Mouse (Mus musculus) inflammation-experienced regulatory T-cells, adult 6 months (primary cell): ENCODE data around the gene 1700012P22Rik. TPM values are rescaled to one million over a fixed set of nuclear protein-coding genes. Genes with fewer than 3 reads are reported as not detected.

Experiments used
- ATAC-seq: one replicate; pipeline ENCODE4 v1.8.0; 2017
- polyA plus RNA-seq, 3 experiments: library from polyadenylated mRNA; unstranded; fragments of 100-300 nt; shearing (Covaris generic); gene quantifications; one replicate each; pipeline ENCODE4 v1.2.1; 2017

Gene 1700012P22Rik
- polyA plus RNA-seq, result not detected

DNA sequence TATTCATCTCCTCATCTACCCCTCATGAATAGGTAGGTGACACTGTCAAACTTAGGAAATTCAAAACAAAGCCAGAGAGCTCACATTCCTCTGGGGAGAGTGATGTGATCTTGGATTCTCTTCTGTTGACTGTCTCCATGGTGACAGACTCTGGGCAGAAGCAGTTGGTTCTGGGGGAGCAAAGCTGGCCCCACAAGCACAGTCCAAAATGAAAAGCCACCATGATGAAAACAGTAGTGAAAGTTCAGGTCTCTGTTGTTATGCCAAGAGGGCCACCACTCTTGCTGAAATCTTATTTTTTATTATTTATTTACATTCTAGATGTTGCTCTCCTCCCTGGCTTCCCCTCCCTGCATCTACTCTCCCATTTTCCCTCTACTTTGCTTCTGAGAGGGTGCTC, at the start of gene 1700012P22Rik:
1700012P22Rik (minus strand) TSS at position 101 of the 400 bp plus-strand sequence.
- no peak for ATAC-seq

DNA sequence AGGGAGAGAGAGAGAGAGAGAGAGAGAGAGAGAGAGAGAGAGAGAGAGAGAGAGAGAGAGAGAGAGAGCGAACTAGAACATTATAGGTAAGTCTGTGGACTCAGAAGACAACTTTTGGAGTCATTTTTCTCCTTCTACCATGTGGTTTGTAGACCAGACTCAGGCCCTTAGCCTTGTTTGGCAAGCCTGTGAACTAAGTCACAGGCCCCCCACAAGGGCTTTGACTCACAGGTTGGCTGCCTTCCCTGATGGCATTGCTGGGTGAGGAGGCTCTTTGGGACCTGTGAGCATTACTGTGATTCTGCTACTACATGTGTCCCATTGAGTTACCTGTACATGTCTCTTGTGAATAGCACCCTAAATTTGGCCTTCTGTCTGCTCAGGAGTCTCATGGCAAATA, 29.5 kb upstream of the 1700012P22Rik start:
- ATAC-seq, result no peak

DNA sequence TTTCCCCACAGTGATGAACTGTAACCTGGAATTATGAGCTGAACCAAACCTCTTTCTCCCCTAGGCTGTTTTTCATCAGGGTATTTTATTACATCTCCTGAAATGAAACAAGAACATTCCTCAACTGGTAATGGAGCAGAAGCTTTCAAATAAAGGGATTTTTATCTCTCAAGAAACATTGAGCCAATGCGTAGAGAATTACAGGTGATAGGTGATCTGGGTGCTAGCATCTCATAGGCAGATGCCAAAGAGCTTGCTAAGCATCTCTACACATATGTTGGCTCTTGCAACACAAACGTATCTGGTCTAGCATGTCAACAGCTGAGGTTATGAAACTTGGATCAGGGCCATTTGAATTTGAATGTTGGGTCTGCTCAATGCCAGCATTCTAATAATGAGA, 26.6 kb upstream of the 1700012P22Rik start:
- ATAC-seq, result no peak

DNA sequence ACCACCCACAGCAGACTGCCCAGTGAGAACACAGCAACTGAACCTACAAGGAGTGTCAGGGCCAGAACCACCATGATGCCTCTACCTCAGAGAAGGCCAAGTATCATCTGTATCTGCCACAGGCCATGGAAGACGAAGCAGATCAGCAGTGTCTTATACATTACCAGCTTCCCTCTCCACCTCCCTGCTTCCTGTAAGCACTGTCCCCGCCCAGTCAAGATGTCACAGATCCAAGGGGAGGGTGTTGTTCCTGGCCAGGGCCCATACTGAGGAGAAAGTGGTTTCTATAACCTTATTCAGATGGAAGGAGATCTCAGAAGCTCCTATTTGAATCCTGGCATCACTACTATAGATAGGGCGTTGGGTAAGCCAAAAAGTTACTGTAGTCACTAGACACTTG, 25.1 kb upstream of the 1700012P22Rik start, which contains the start of gene Aadacl3:
Aadacl3 (minus strand) TSS at position 101 of the 400 bp plus-strand sequence.
- ATAC-seq, result no peak

DNA sequence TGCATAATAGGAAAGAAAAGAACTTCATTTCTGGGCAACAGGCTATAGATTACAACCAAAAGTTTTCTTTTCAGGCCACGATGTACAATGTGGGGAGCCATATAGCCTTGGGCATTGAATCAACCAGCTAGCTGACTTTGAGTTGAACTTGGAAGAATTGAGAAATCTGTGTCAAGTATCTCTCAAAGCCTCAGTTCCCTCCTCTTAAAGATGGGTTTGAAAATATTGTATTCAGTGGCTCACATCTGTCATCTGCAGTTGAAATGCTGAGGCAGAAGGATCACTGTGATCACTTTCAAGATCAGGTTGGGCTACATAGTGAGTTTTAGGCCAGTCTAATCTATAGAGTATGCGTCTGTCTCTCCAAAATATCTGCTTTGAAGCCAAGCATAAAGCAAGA, 14.6 kb upstream of the 1700012P22Rik start, which contains the start of gene Gm9944:
Gm9944 (minus strand) TSS at position 101 of the 400 bp plus-strand sequence.
- ATAC-seq, result no peak

DNA sequence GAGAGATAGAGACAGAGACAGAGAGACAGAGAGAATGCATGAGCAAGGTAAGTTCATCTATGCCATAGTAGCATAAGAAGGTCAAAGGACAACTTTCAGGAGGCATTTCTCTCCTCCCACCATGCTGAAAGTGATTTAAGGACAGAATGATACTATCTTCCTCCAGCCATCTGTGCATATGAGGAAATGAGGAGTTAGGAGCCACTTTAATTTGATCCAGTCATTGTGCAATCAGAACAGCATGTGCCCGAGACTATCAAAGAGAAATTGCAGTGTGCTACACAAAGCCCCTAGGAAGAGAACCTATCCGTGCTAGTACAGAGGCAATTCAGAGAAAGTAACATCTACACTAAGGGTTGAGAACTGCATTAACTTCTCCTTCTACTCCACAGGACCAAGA, 10.0 kb upstream of the 1700012P22Rik start:
- no peak for ATAC-seq

DNA sequence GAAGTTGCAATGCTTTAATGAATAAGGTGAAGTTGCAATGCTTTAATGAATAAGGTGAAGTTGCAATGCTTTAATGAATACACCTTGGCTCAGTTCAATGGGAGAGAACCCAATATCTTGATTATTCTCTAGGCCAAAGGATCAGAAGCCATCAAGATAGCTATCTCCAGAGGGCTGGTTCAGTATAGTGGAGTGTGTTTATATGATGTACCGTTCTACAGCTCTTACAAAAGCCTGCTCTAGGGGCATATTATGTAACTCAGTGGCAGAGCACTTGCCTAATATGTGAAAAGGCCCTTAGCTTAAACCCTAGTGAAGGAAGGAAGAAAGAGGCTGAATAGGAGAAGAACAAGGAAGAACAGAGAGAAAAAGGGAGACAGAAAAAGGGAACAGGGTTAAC, 3.0 kb upstream of the 1700012P22Rik start:
- no peak for ATAC-seq

DNA sequence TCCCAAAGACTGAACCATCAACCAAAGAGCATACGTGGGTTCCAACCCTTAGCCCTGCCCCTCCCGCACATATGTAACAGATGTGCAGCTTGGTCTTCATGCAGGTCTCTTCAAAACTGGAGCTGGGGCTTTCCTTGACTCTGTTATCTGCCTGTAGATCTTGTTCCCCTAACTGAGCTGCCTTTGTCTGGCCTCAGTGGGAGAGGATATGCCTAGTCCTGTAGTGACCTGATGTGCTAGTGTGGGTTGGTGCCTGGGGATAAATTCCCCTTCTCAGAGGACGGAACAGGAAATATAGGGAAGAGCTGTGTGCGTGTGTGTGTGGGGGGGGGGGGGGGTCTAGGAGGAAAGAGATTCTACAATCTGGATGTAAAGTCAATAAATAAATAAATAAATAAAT, 2.5 kb upstream of the 1700012P22Rik start:
- ATAC-seq, result no peak

DNA sequence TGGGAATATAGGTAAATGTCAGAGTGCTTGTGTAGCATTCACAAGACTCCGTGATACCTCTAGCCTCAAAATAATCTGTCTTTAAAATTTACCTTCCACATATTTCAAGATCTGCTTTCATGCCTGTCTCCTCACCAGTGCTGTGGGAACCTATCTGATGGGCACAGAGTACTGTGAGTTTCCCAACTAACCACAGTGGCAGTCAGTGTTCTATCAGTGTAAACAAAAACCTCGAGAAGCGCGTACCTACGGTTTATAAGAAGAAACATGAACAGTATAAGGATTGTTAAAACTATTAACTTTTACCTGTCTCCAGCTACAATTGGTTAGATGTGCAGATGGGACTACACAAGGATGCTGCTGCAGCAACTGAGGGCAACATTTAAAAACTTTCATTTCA, 5.4 kb downstream of the 1700012P22Rik start:
- ATAC-seq, result no peak

DNA sequence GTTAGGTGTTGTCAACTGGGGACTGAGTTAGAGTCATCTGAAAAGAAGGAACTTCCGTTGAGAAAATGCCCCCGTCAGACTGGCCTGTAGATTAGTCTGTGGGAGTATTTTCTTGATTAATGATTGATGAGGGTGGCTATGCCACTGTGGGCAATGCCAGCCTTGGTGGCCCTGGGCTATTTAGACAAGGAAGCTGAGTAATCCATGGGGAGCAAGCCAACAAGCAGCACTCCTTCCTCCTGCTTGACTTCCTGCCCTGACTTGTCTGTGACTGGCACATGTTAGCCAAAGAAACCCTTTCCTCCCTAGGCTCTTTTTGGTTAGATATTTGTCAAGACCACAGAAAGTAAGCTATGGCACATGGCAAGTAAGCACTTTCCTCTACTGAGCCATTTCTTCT, 7.8 kb downstream of the 1700012P22Rik start:
- ATAC-seq, result no peak

DNA sequence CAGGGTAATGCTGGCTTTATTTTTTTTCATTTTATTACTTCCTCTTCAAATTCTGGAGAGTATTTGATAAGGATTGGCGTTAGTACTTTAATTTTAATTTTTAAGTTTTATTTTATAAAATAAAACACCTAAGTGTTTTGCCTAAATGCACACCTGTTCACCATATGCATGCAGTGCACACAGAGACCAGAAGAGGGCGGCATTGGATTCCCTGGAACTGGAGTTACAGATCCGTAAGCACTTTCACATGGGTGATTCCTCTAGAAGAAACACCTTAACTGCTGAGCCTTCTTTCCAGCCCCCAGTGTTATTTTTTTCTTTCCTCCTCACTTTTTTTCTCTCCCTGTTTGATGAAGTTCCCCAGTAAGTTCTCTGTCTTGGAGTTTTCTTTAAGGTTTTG, 9.7 kb downstream of the 1700012P22Rik start:
- no peak for ATAC-seq

DNA sequence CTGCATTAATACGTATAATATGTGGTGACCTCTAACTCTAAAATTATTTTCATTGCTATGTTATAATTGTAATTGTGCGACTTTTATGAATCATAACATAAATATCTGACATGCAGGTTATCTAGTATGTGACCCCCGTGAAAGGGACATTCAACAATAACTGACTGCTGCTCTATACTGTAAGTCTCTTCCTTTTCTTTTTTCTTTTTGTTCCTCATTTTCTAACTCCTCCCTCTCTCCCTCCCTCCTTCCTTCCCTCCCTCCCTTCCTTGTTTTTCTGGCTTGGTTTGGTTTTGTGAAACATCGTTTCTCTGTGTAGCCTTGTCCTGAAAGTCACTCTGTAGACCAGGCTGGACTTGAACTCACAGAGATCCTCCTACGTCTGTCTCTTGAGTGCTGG, 14.0 kb downstream of the 1700012P22Rik start:
- ATAC-seq, result no peak

DNA sequence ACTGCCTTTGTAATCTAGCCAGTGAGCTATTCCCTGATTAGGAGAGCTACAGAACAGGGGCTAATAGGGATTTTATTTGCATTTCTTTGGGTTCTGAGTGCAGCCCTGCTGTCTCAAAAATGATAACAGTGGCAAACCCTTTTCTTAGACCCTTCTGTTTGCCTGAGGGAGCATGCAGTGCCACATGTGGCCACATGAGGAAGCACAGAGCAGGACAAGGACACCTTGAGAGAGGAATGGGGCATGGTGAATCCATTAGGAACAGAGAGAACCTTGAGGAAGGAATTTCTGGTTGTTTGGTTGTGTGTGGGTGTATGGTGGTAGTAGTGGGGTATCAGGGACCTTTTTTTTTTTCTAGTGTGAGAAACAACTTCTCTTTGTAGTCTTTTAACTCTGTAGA, 17.9 kb downstream of the 1700012P22Rik start:
- no peak for ATAC-seq

DNA sequence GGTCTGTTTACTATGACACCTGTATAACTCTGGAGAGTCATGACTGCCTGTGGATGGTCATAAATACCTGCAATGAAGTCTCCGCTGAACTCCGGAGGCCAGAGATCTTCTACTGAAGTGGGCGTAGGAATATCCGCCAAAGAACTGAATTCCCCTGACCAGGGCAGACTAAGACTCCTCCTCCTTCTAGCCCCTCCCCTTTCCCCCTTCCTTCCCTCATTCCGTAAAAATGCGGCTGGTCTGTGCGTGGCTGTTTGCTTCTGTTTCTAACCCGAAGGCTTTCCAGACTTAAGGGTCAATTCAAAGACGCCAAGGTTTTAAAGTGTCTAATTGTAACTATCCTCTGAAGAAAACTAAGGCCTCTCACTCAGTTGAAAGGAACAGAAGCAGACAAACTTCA, 30.3 kb downstream of the 1700012P22Rik start, which contains the start of gene Pramef12:
Pramef12 (minus strand) TSS at position 175 of the 400 bp plus-strand sequence.
- ATAC-seq, result no peak

DNA sequence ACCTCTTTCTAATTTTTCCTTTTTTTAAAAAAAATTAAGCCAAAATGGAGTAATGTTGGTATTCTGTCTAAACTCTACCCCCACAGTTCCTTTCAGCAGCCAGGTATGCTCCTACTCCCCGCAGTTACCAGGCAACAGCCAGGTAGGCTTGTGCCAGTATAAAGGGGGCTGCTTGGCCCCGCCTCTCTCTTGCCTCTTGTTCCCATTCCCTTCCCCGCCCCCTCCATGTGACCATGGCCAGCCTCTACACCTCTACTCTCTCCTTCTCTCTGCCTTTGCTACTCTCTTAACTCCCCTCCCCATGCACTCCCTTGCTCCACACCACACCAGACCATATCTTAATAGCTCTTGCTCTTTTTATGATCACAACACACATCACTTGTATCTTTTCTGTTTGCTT, 32.3 kb downstream of the 1700012P22Rik start:
- ATAC-seq, result no peak

DNA sequence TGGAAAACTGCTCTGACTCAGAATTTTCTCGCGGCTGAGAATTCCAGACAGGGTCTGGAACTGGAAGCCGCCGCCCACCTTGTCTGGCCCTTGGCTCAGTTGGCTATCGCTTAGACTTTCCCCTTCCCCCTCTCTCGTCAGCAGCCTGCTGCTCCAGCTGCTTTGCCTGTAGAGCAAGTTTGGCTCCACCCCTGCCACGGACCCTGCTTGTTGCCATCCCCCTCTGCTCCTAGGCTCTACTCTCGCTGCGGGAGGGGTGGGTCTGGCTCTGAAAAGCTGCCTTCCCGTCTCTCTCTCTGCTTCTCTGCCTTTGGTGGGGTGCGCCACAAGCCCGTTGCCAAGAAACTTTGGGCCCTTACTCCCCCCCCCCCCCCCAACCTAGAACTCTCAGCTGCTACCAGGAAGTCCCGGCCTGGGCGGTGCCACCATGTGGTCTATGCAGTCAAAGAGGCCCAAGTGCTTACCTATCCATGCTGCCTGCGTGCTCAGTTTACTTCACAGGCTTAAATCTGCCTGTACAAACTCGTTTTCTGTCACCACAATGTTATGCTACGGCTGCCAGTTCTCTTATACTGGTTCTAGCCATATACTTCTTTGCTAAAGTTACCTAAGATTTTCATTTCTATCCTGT, 34.0 kb downstream of the 1700012P22Rik start:
- no peak for ATAC-seq

DNA sequence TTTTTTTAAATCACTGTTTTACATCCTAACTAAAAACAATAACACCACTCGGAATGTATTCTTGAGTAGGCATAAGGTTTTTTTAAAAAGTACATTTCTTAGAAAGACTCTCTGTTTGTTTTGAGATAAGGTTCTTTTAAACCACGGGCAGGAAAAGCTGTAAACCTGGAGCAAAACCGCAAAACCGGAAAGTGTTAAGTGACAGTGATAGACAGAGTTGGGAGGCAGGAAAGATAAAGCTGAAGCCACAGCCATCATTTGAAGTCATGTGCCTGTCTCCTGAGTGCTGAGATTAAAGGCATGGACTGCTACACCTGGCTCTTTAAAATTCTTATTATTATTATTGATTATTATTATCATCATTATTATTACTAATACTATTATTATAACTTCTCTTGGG, 35.9 kb downstream of the 1700012P22Rik start:
- ATAC-seq, result no peak

DNA sequence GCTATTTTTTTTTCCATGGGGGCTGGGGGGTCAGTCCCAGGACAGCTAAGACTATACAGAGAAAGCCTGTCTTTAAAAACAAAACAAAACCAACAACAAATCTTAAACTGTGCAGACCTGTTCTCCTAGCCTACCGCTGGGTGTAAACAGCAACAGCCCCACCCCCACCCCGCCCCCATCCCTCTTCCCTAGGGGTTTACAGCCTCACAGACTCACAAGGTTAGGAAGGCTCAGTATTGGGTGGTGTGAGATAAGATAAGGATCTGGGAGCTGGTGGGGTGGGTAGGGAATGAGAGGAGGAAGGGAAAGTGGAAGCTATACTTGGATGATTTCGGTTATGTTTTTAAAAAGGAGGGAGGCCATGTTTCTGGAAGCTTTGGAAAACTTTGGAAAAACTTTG, 42.3 kb downstream of the 1700012P22Rik start:
- no peak for ATAC-seq

DNA sequence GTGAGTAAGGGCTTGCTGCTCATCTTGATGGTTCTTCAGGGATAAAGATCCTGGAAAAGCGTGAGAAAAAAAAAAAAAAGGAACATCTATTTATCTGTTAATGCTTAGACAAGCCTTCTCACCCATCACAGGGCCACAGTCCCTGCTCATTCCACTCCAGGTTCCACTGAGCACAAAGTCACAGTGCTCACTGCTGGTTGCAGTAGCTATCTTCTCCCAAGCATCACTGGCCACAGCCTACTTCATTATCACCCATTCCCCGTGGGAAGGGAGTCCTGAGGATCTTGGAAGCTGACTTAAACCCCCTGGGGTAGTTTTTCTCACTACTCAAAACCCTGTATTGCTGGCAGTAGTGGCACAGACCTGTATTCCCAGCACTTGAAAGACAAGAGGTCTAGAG, 60.7 kb downstream of the 1700012P22Rik start, which contains the start of gene Pramef20:
Pramef20 (minus strand) TSS at position 23 of the 400 bp plus-strand sequence.
- no peak for ATAC-seq

Other genes starting within 250 kb of the 1700012P22Rik start
- not detected for gene Oog2, start 248.1 kb downstream of the 1700012P22Rik start, polyA plus RNA-seq
- gene C87977, start 225.5 kb downstream of the 1700012P22Rik start, polyA plus RNA-seq, result not detected
- not detected for gene Pramel5, start 158.3 kb downstream of the 1700012P22Rik start, polyA plus RNA-seq
- gene Gm13128, start 108.5 kb downstream of the 1700012P22Rik start, polyA plus RNA-seq, result not detected
- gene Gm13119, start 80.8 kb downstream of the 1700012P22Rik start, polyA plus RNA-seq, result not detected
- not detected for gene Pramef20, start 60.8 kb downstream of the 1700012P22Rik start, polyA plus RNA-seq
- gene Pramef12, start 30.3 kb downstream of the 1700012P22Rik start, polyA plus RNA-seq, result not detected
- not detected for gene Gm9944, start 14.5 kb upstream of the 1700012P22Rik start, polyA plus RNA-seq
- gene Aadacl3, start 25.0 kb upstream of the 1700012P22Rik start, polyA plus RNA-seq, result not detected
- gene 9430007A20Rik, start 81.0 kb upstream of the 1700012P22Rik start, polyA plus RNA-seq, result not detected
- not detected for gene Gm13124, start 126.4 kb upstream of the 1700012P22Rik start, polyA plus RNA-seq
- gene Aadacl4, start 174.9 kb upstream of the 1700012P22Rik start, polyA plus RNA-seq, result not detected
- not detected for gene Gm436, start 247.6 kb upstream of the 1700012P22Rik start, polyA plus RNA-seq